Mouse (Mus musculus): ENCODE data around the gene Gm20388.

- no peak for TF ChIP-seq POLR2A (IDR thresholded peaks at IDR 0.05; ENCODE audit: borderline replicate concordance, insufficient read depth, low read length)
- TF ChIP-seq CTCF (IDR thresholded peaks at IDR 0.05; ENCODE audit: borderline replicate concordance, insufficient read depth, low read depth, low read length), result no peak
Measured at GRCm38 (mm10) chr8:120507290-120507689, 596.6 kb downstream of the Gm20388 start.
